Mouse (Mus musculus): ENCODE results near the gene Duox2. TPM values are rescaled to one million over a fixed set of nuclear protein-coding genes. Genes with fewer than 3 reads are reported as not detected.
"Not testable (repeated sequence)": the region's sequence is repeated elsewhere in the genome, so short reads cannot be mapped to it uniquely, and the experiment has no call there.

Duox2 gene
- polyA plus RNA-seq (2016; fragmentation: Nextera tagmentation; extraction: Ambion mirVana), result not detected in 2 replicates

- H3K4me3 ChIP-seq (replicated peaks), result peak within 1 kb of the TSS; percentile 28
- ATAC-seq (ENCODE audit: low FRiP score), result no peak
- H3K4me1 ChIP-seq, result peaks cover 45% of the 10 kb centered on the region
- peak within 1 kb of the TSS; percentile 47 for H3K4me2 ChIP-seq
- peaks cover 99% of the 10 kb centered on the region for H3K27me3 ChIP-seq
- no peak within 1 kb of the TSS for H3K27ac ChIP-seq
- H3K9ac ChIP-seq, result no peak within 1 kb of the TSS
- H3K36me3 ChIP-seq (replicated peaks), result no peaks in the 10 kb centered on the region
- H3K9me3 ChIP-seq, result no peaks in the 10 kb centered on the region
- 1% methylated on average over 13 of the region's 13 CpGs for WGBS
Measured at GRCm38 (mm10) chr2:122298096-122298499, at the start of gene Duox2. TSS of gene Duox2 (minus strand) at chr2:122298449.

GRCm38 (mm10) chr2:122347257-122347656 lies 49.0 kb upstream of the Duox2 start:
- Histone ChIP-seq H3K9me3 (no peaks in the 10 kb centered on the region), H3K27ac (no peak overlapping the region), H3K9ac (no peak overlapping the region), H3K4me2 (no peak overlapping the region), H3K36me3 (replicated peaks) (no peaks in the 10 kb centered on the region), H3K27me3 (peaks cover 6% of the 10 kb centered on the region; the same call in 1 of the 2 replicates), H3K4me3 (replicated peaks) (no peak overlapping the region), H3K4me1 (peaks cover 41% of the 10 kb centered on the region)
- 94% methylated on average over 3 of the region's 3 CpGs for WGBS
- no peak for ATAC-seq (ENCODE audit: low FRiP score)

- 93% methylated on average over 6 of the region's 6 CpGs for WGBS
- not testable (repeated sequence) for H3K9ac ChIP-seq
Measured at GRCm38 (mm10) chr2:122346164-122346563, 47.9 kb upstream of the Duox2 start.

GRCm38 (mm10) chr2:122345106-122345893 lies 47.1 kb upstream of the Duox2 start:
- no peaks in the 10 kb centered on the region for H3K36me3 ChIP-seq (replicated peaks)
- H3K4me2 ChIP-seq, result no peak overlapping the region
- H3K9ac ChIP-seq, result no peak overlapping the region
- 88% methylated on average over 6 of the region's 6 CpGs for whole genome bisulfite sequencing
- no peaks in the 10 kb centered on the region for H3K9me3 ChIP-seq
- no peak for ATAC-seq (ENCODE audit: low FRiP score)
- H3K4me3 ChIP-seq (replicated peaks), result no peak overlapping the region
- peaks cover 23% of the 10 kb centered on the region for H3K4me1 ChIP-seq
- H3K27me3 ChIP-seq, result peaks cover 6% of the 10 kb centered on the region; the same call in 1 of the 2 replicates
- H3K27ac ChIP-seq, result 0 out of 2 replicates have a peak overlapping the region, but pooled peaks have one; percentile 8

More at GRCm38 (mm10) chr2:122346164-122346563, 47.9 kb upstream of the Duox2 start:
- H3K4me3 ChIP-seq (replicated peaks); H3K27ac ChIP-seq; H3K36me3 ChIP-seq (replicated peaks); H3K9me3 ChIP-seq; H3K4me2 ChIP-seq; H3K27me3 ChIP-seq; ATAC-seq (ENCODE audit: low FRiP score): not testable (repeated sequence)
- peaks cover 30% of the 10 kb centered on the region for H3K4me1 ChIP-seq

- no peak for ATAC-seq (ENCODE audit: low FRiP score)
- H3K4me3 ChIP-seq (replicated peaks), result no peak overlapping the region
- no peak overlapping the region for H3K27ac ChIP-seq
- WGBS, result 67% methylated on average over 21 of the region's 21 CpGs
- H3K36me3 ChIP-seq (replicated peaks), result no peaks in the 10 kb centered on the region
- no peak overlapping the region for H3K9ac ChIP-seq
- H3K4me1 ChIP-seq, result no peaks in the 10 kb centered on the region
- H3K4me2 ChIP-seq, result peak overlapping the region; percentile 29
- H3K9me3 ChIP-seq, result no peaks in the 10 kb centered on the region
- H3K27me3 ChIP-seq, result 0 out of 2 replicates have a peak, but pooled peaks cover 4% of the 10 kb centered on the region
Measured at GRCm38 (mm10) chr2:122337291-122337690, 39.0 kb upstream of the Duox2 start.

GRCm38 (mm10) chr2:122334170-122334569 lies 35.9 kb upstream of the Duox2 start:
- no peak for ATAC-seq (ENCODE audit: low FRiP score)
- no peaks in the 10 kb centered on the region for H3K36me3 ChIP-seq (replicated peaks)

GRCm38 (mm10) chr2:122332222-122332621 lies 34.0 kb upstream of the Duox2 start:
- H3K27me3 ChIP-seq, result no peaks in the 10 kb centered on the region
- no peak overlapping the region for H3K9ac ChIP-seq
- H3K4me3 ChIP-seq (replicated peaks), result no peak overlapping the region
- no peaks in the 10 kb centered on the region for H3K4me1 ChIP-seq
- whole genome bisulfite sequencing, result 89% methylated on average over 3 of the region's 3 CpGs
- no peak for ATAC-seq (ENCODE audit: low FRiP score)
- H3K9me3 ChIP-seq, result no peaks in the 10 kb centered on the region
- H3K4me2 ChIP-seq, result no peak overlapping the region
- H3K36me3 ChIP-seq (replicated peaks), result no peaks in the 10 kb centered on the region
- no peak overlapping the region for H3K27ac ChIP-seq

More at GRCm38 (mm10) chr2:122334170-122334569, 35.9 kb upstream of the Duox2 start:
- Histone ChIP-seq H3K27me3 (0 out of 2 replicates have a peak, but pooled peaks cover 4% of the 10 kb centered on the region), H3K27ac (no peak overlapping the region), H3K4me3 (replicated peaks) (no peak overlapping the region), H3K9me3 (no peaks in the 10 kb centered on the region), H3K4me2 (no peak overlapping the region), H3K4me1 (no peaks in the 10 kb centered on the region), H3K9ac (no peak overlapping the region)
- 71% methylated on average over 3 of the region's 3 CpGs for WGBS

GRCm38 (mm10) chr2:122330317-122330716 lies 32.1 kb upstream of the Duox2 start:
- not testable (repeated sequence) for H3K36me3 ChIP-seq (replicated peaks); H3K9me3 ChIP-seq; H3K4me3 ChIP-seq (replicated peaks); H3K9ac ChIP-seq; H3K4me1 ChIP-seq; ATAC-seq (ENCODE audit: low FRiP score); H3K4me2 ChIP-seq; H3K27me3 ChIP-seq; H3K27ac ChIP-seq
- 81% methylated on average over 6 of the region's 6 CpGs for WGBS

- no peaks in the 10 kb centered on the region for H3K36me3 ChIP-seq (replicated peaks)
- no peak overlapping the region for H3K4me2 ChIP-seq
- no peak for ATAC-seq (ENCODE audit: low FRiP score)
- 77% methylated on average over 3 of the region's 3 CpGs for WGBS
- no peak overlapping the region for H3K9ac ChIP-seq
- H3K9me3 ChIP-seq, result no peaks in the 10 kb centered on the region
- no peaks in the 10 kb centered on the region for H3K4me1 ChIP-seq
- no peak overlapping the region for H3K27ac ChIP-seq
- no peak overlapping the region for H3K4me3 ChIP-seq (replicated peaks)
- no peaks in the 10 kb centered on the region for H3K27me3 ChIP-seq
Measured at GRCm38 (mm10) chr2:122327986-122328385, 29.7 kb upstream of the Duox2 start.

- no peaks in the 10 kb centered on the region for H3K36me3 ChIP-seq (replicated peaks)
- no peaks in the 10 kb centered on the region for H3K27me3 ChIP-seq
- no peak overlapping the region for H3K9ac ChIP-seq
- WGBS, result 71% methylated on average over 2 of the region's 2 CpGs
- H3K27ac ChIP-seq, result no peak overlapping the region
- no peak overlapping the region for H3K4me2 ChIP-seq
- no peaks in the 10 kb centered on the region for H3K9me3 ChIP-seq
- H3K4me3 ChIP-seq (replicated peaks), result no peak overlapping the region
- no peaks in the 10 kb centered on the region for H3K4me1 ChIP-seq
- ATAC-seq (ENCODE audit: low FRiP score), result no peak
Measured at GRCm38 (mm10) chr2:122325361-122325760, 27.1 kb upstream of the Duox2 start.

- no peak for ATAC-seq (ENCODE audit: low FRiP score)
- Histone ChIP-seq H3K4me3 (replicated peaks) (no peak overlapping the region), H3K9ac (no peak overlapping the region), H3K27me3 (no peaks in the 10 kb centered on the region), H3K4me2 (no peak overlapping the region), H3K36me3 (replicated peaks) (no peaks in the 10 kb centered on the region), H3K9me3 (no peaks in the 10 kb centered on the region), H3K4me1 (no peaks in the 10 kb centered on the region), H3K27ac (no peak overlapping the region)
- WGBS, result 88% methylated on average over 3 of the region's 3 CpGs
Measured at GRCm38 (mm10) chr2:122324586-122324985, 26.3 kb upstream of the Duox2 start.

GRCm38 (mm10) chr2:122323960-122324359 lies 25.7 kb upstream of the Duox2 start:
- no peak for ATAC-seq (ENCODE audit: low FRiP score)
- Histone ChIP-seq H3K4me2 (no peak overlapping the region), H3K27me3 (no peaks in the 10 kb centered on the region), H3K4me1 (no peaks in the 10 kb centered on the region), H3K36me3 (replicated peaks) (no peaks in the 10 kb centered on the region), H3K4me3 (replicated peaks) (no peak overlapping the region), H3K9me3 (no peaks in the 10 kb centered on the region), H3K27ac (no peak overlapping the region), H3K9ac (no peak overlapping the region)
- WGBS, result 59% methylated on average over 3 of the region's 3 CpGs

- no peaks in the 10 kb centered on the region for H3K9me3 ChIP-seq
- H3K4me2 ChIP-seq, result no peak overlapping the region
- peaks cover 31% of the 10 kb centered on the region for H3K27me3 ChIP-seq
- H3K4me3 ChIP-seq (replicated peaks), result no peak overlapping the region
- WGBS, result 68% methylated on average over 4 of the region's 4 CpGs
- no peak overlapping the region for H3K9ac ChIP-seq
- H3K4me1 ChIP-seq, result peaks cover 11% of the 10 kb centered on the region
- ATAC-seq (ENCODE audit: low FRiP score), result no peak
- H3K27ac ChIP-seq, result no peak overlapping the region
- no peaks in the 10 kb centered on the region for H3K36me3 ChIP-seq (replicated peaks)
Measured at GRCm38 (mm10) chr2:122317384-122317783, 19.1 kb upstream of the Duox2 start.

Measured in forebrain, embryonic 12.5 days (tissue).